Mouse (Mus musculus) limb, embryonic 13.5 days (tissue): ENCODE data around the gene Slc8a3. TPM values are rescaled to one million over a fixed set of nuclear protein-coding genes. Genes with fewer than 3 reads are reported as not detected.

ENCODE experiments used
- ATAC-seq: fragments of 200-750 bp; cut with Nextera tagmentation; 2 replicates; pipeline ENCODE4 v1.8.0; 2017; ENCODE audit warnings: low read depth, moderate number of reproducible peaks, moderate TSS enrichment; ENCODE audit not compliant: low FRiP score
- H3K27ac ChIP-seq: fragments of 300-500 bp; sonication (generic); 2 replicates; pipeline ENCODE4 v1.5.1; 2015; ENCODE audit warnings: inconsistent platforms, mild to moderate bottlenecking, moderate library complexity
- H3K27me3 ChIP-seq: fragments of 300-500 bp; sonication (generic); 2 replicates; pipeline ENCODE4 v1.6.1; 2015; ENCODE audit warnings: mild to moderate bottlenecking, inconsistent platforms
- H3K36me3 ChIP-seq: fragments of 300-500 bp; sonication (generic); 2 replicates; pipeline ENCODE4 v1.6.1; 2015; ENCODE audit warnings: inconsistent platforms, mild to moderate bottlenecking, moderate library complexity
- H3K4me1 ChIP-seq: fragments of 300-500 bp; sonication (generic); 2 replicates; pipeline ENCODE4 v1.6.1; 2015; ENCODE audit warnings: inconsistent platforms
- H3K4me2 ChIP-seq: fragments of 300-500 bp; sonication (generic); replicated peaks from 2 replicates; pipeline ENCODE4 v1.6.1; 2015; ENCODE audit warnings: inconsistent platforms, mild to moderate bottlenecking, moderate library complexity
- H3K4me3 ChIP-seq: fragments of 300-500 bp; sonication (generic); 2 replicates; pipeline ENCODE4 v1.5.1; 2015; ENCODE audit warnings: moderate library complexity, mild to moderate bottlenecking, inconsistent platforms
- H3K9ac ChIP-seq: fragments of 300-500 bp; sonication (generic); 2 replicates; pipeline ENCODE4 v1.6.1; 2015; ENCODE audit warnings: mild to moderate bottlenecking, inconsistent platforms
- H3K9me3 ChIP-seq: fragments of 300-500 bp; sonication (generic); 2 replicates; pipeline ENCODE4 v1.6.1; 2016; ENCODE audit warnings: inconsistent platforms
- WGBS: fragments of 180-500 bp; shearing (Covaris S2); methylation state at CpG from one replicate; pipeline ENCODE4 v1.1.7; 2015; 5-methylcytosine and 5-hydroxymethylcytosine counted together
- polyA plus RNA-seq: library from polyadenylated mRNA; unstranded; fragments of >200 nt; fragmentation: Nextera tagmentation; extraction: Ambion mirVana; gene quantifications from 2 replicates; pipeline ENCODE4 v1.2.1, GENCODE M21; 2015

The Slc8a3 gene
- polyA plus RNA-seq, 1 experiment from 2014 or later, result 1.5 TPM

- 70% methylated on average over 2 of the region's 2 CpGs for WGBS
- no peak overlapping the region for H3K4me3 ChIP-seq
- H3K36me3 ChIP-seq, result no peaks in the 10 kb centered on the region
- no peak overlapping the region for H3K4me2 ChIP-seq
- no peak overlapping the region for H3K27ac ChIP-seq
- H3K9ac ChIP-seq, result no peak overlapping the region
- no peak for ATAC-seq
- peaks cover 8% of the 10 kb centered on the region for H3K27me3 ChIP-seq
- no peaks in the 10 kb centered on the region for H3K9me3 ChIP-seq
- H3K4me1 ChIP-seq, result peaks cover 8% of the 10 kb centered on the region
Observed at GRCm38 (mm10) chr12:81168494-81168893, 164.5 kb downstream of the Slc8a3 start.

GRCm38 (mm10) chr12:81168031-81168430, 164.9 kb downstream of the Slc8a3 start:
- H3K4me2 ChIP-seq, result no peak overlapping the region
- H3K4me3 ChIP-seq, result no peak overlapping the region
- no peak overlapping the region for H3K27ac ChIP-seq
- 96% methylated on average over 7 of the region's 7 CpGs for WGBS
- peaks cover 8% of the 10 kb centered on the region for H3K27me3 ChIP-seq
- H3K36me3 ChIP-seq, result no peaks in the 10 kb centered on the region
- no peak overlapping the region for H3K9ac ChIP-seq
- ATAC-seq, result no peak
- no peaks in the 10 kb centered on the region for H3K9me3 ChIP-seq
- H3K4me1 ChIP-seq, result peaks cover 8% of the 10 kb centered on the region

- no peak overlapping the region for H3K27ac ChIP-seq
- peaks cover 8% of the 10 kb centered on the region for H3K27me3 ChIP-seq
- no peak overlapping the region for H3K9ac ChIP-seq
- no peak for ATAC-seq
- H3K4me1 ChIP-seq, result peaks cover 8% of the 10 kb centered on the region
- no peaks in the 10 kb centered on the region for H3K9me3 ChIP-seq
- H3K36me3 ChIP-seq, result no peaks in the 10 kb centered on the region
- WGBS, result 51% methylated on average over 9 of the region's 9 CpGs
- no peak overlapping the region for H3K4me2 ChIP-seq
- no peak overlapping the region for H3K4me3 ChIP-seq
Observed at GRCm38 (mm10) chr12:81167142-81167541, 165.8 kb downstream of the Slc8a3 start.

GRCm38 (mm10) chr12:81166615-81167014, 166.4 kb downstream of the Slc8a3 start:
- Histone ChIP-seq H3K27ac (no peak overlapping the region), H3K4me3 (no peak overlapping the region), H3K36me3 (no peaks in the 10 kb centered on the region), H3K9ac (no peak overlapping the region), H3K27me3 (peaks cover 8% of the 10 kb centered on the region), H3K9me3 (no peaks in the 10 kb centered on the region), H3K4me2 (no peak overlapping the region), H3K4me1 (peaks cover 8% of the 10 kb centered on the region)
- WGBS, result 57% methylated on average over 8 of the region's 8 CpGs
- no peak for ATAC-seq

- Histone ChIP-seq H3K27me3 (peaks cover 8% of the 10 kb centered on the region), H3K27ac (no peak overlapping the region), H3K36me3 (no peaks in the 10 kb centered on the region), H3K4me2 (peak overlapping the region; percentile 11; the same call in 1 of the 2 replicates), H3K4me1 (peaks cover 8% of the 10 kb centered on the region), H3K9ac (no peak overlapping the region), H3K9me3 (no peaks in the 10 kb centered on the region), H3K4me3 (no peak overlapping the region)
- 4% methylated on average over 10 of the region's 10 CpGs for WGBS
- ATAC-seq, result no peak
Observed at GRCm38 (mm10) chr12:81166092-81166491, 166.9 kb downstream of the Slc8a3 start.

GRCm38 (mm10) chr12:81163566-81163965, 169.4 kb downstream of the Slc8a3 start:
- Histone ChIP-seq H3K4me3 (no peak overlapping the region), H3K9me3 (no peaks in the 10 kb centered on the region), H3K4me1 (peaks cover 8% of the 10 kb centered on the region), H3K9ac (no peak overlapping the region), H3K27ac (no peak overlapping the region), H3K4me2 (no peak overlapping the region), H3K36me3 (no peaks in the 10 kb centered on the region), H3K27me3 (peaks cover 8% of the 10 kb centered on the region)
- WGBS, result 88% methylated on average over 3 of the region's 3 CpGs
- no peak for ATAC-seq

- WGBS, result 68% methylated on average over 3 of the region's 3 CpGs
Observed at GRCm38 (mm10) chr12:81163131-81163530, 169.8 kb downstream of the Slc8a3 start.

GRCm38 (mm10) chr12:81161282-81161681, 171.7 kb downstream of the Slc8a3 start:
- 83% methylated on average over 2 of the region's 2 CpGs for WGBS
- H3K4me1 ChIP-seq, result peaks cover 7% of the 10 kb centered on the region
- no peaks in the 10 kb centered on the region for H3K36me3 ChIP-seq
- no peak for ATAC-seq
- no peak overlapping the region for H3K4me3 ChIP-seq
- no peak overlapping the region for H3K9ac ChIP-seq
- H3K9me3 ChIP-seq, result no peaks in the 10 kb centered on the region
- H3K27ac ChIP-seq, result no peak overlapping the region
- no peaks in the 10 kb centered on the region for H3K27me3 ChIP-seq
- H3K4me2 ChIP-seq, result no peak overlapping the region

More at GRCm38 (mm10) chr12:81163131-81163530, 169.8 kb downstream of the Slc8a3 start:
- Histone ChIP-seq H3K4me2 (no peak overlapping the region), H3K36me3 (no peaks in the 10 kb centered on the region), H3K9me3 (no peaks in the 10 kb centered on the region), H3K27ac (no peak overlapping the region), H3K9ac (no peak overlapping the region), H3K27me3 (peaks cover 8% of the 10 kb centered on the region), H3K4me3 (no peak overlapping the region), H3K4me1 (peaks cover 8% of the 10 kb centered on the region)
- ATAC-seq, result no peak

- no peak overlapping the region for H3K4me2 ChIP-seq
- 63% methylated on average over 5 of the region's 5 CpGs for WGBS
- no peak overlapping the region for H3K4me3 ChIP-seq
- no peaks in the 10 kb centered on the region for H3K36me3 ChIP-seq
- peaks cover 3% of the 10 kb centered on the region for H3K4me1 ChIP-seq
- H3K27me3 ChIP-seq, result no peaks in the 10 kb centered on the region
- ATAC-seq, result no peak
- H3K9ac ChIP-seq, result no peak overlapping the region
- no peaks in the 10 kb centered on the region for H3K9me3 ChIP-seq
- H3K27ac ChIP-seq, result no peak overlapping the region
Observed at GRCm38 (mm10) chr12:81160831-81161230, 172.1 kb downstream of the Slc8a3 start.

GRCm38 (mm10) chr12:81160425-81160824, 172.6 kb downstream of the Slc8a3 start:
- Histone ChIP-seq H3K27ac (no peak overlapping the region), H3K4me1 (no peaks in the 10 kb centered on the region), H3K36me3 (no peaks in the 10 kb centered on the region), H3K4me3 (no peak overlapping the region), H3K4me2 (no peak overlapping the region), H3K9ac (no peak overlapping the region), H3K9me3 (no peaks in the 10 kb centered on the region), H3K27me3 (no peaks in the 10 kb centered on the region)
- WGBS, result 33% methylated on average over 3 of the region's 3 CpGs
- no peak for ATAC-seq

GRCm38 (mm10) chr12:81159947-81160346, 173.0 kb downstream of the Slc8a3 start:
- Histone ChIP-seq H3K36me3 (no peaks in the 10 kb centered on the region), H3K27me3 (no peaks in the 10 kb centered on the region), H3K27ac (no peak overlapping the region), H3K4me1 (no peaks in the 10 kb centered on the region), H3K9me3 (no peaks in the 10 kb centered on the region), H3K4me3 (no peak overlapping the region), H3K4me2 (no peak overlapping the region), H3K9ac (no peak overlapping the region)
- no peak for ATAC-seq
- WGBS, result 67% methylated on average over 2 of the region's 2 CpGs

GRCm38 (mm10) chr12:81156841-81157240, 176.1 kb downstream of the Slc8a3 start:
- no peak overlapping the region for H3K9ac ChIP-seq
- H3K4me2 ChIP-seq, result no peak overlapping the region
- H3K4me3 ChIP-seq, result no peak overlapping the region
- ATAC-seq, result no peak
- H3K27ac ChIP-seq, result no peak overlapping the region
- H3K9me3 ChIP-seq, result no peaks in the 10 kb centered on the region
- no peaks in the 10 kb centered on the region for H3K27me3 ChIP-seq
- H3K36me3 ChIP-seq, result no peaks in the 10 kb centered on the region
- 72% methylated on average over 8 of the region's 8 CpGs for WGBS
- H3K4me1 ChIP-seq, result no peaks in the 10 kb centered on the region

GRCm38 (mm10) chr12:81155675-81156074, 177.3 kb downstream of the Slc8a3 start:
- no peak overlapping the region for H3K9ac ChIP-seq
- no peaks in the 10 kb centered on the region for H3K4me1 ChIP-seq
- H3K9me3 ChIP-seq, result no peaks in the 10 kb centered on the region
- H3K27me3 ChIP-seq, result no peaks in the 10 kb centered on the region
- no peaks in the 10 kb centered on the region for H3K36me3 ChIP-seq
- 85% methylated on average over 6 of the region's 6 CpGs for WGBS
- ATAC-seq, result no peak
- H3K27ac ChIP-seq, result no peak overlapping the region
- no peak overlapping the region for H3K4me3 ChIP-seq
- H3K4me2 ChIP-seq, result no peak overlapping the region
